Mouse (Mus musculus) hindbrain, embryonic 10.5 days (tissue): ENCODE data around the gene Phldb1. TPM values are rescaled to one million over a fixed set of nuclear protein-coding genes. Genes with fewer than 3 reads are reported as not detected.

ENCODE experiments used
- DNase-seq: peaks from one replicate; pipeline ENCODE4 v3.0.0-alpha.2; 2017; ENCODE audit warnings: low spot score
- H3K27ac ChIP-seq: fragments of 300-500 bp; sonication (generic); 2 replicates; pipeline ENCODE4 v1.5.1; 2016; ENCODE audit warnings: mild to moderate bottlenecking, moderate library complexity
- H3K27me3 ChIP-seq: fragments of 300-500 bp; sonication (generic); 2 replicates; pipeline ENCODE4 v1.6.1; 2016; ENCODE audit warnings: mild to moderate bottlenecking; ENCODE audit not compliant: poor library complexity, insufficient read depth, severe bottlenecking
- H3K36me3 ChIP-seq: fragments of 300-500 bp; sonication (generic); 2 replicates; pipeline ENCODE4 v1.6.1; 2016; ENCODE audit warnings: mild to moderate bottlenecking, moderate library complexity
- H3K4me1 ChIP-seq: fragments of 300-500 bp; sonication (generic); replicated peaks from 2 replicates; pipeline ENCODE4 v1.6.1; 2016; ENCODE audit warnings: mild to moderate bottlenecking
- H3K4me3 ChIP-seq: fragments of 300-500 bp; sonication (generic); 2 replicates; pipeline ENCODE4 v1.5.1; 2016; ENCODE audit warnings: mild to moderate bottlenecking, moderate library complexity
- H3K9me3 ChIP-seq: fragments of 300-500 bp; sonication (generic); 2 replicates; pipeline ENCODE4 v1.6.1; 2016; ENCODE audit warnings: mild to moderate bottlenecking, moderate library complexity
- WGBS: fragments of 180-500 bp; shearing (Covaris S2); methylation state at CpG from one replicate; pipeline ENCODE4 v1.1.7; 2016; 5-methylcytosine and 5-hydroxymethylcytosine counted together
- polyA plus RNA-seq: library from polyadenylated mRNA; unstranded; fragments of >200 nt; fragmentation: Nextera tagmentation; extraction: Ambion mirVana; gene quantifications from 2 replicates; pipeline ENCODE4 v1.2.1, GENCODE M21; 2016

Phldb1 gene
- polyA plus RNA-seq, 1 experiment from 2014 or later = 49.5 TPM

DNA sequence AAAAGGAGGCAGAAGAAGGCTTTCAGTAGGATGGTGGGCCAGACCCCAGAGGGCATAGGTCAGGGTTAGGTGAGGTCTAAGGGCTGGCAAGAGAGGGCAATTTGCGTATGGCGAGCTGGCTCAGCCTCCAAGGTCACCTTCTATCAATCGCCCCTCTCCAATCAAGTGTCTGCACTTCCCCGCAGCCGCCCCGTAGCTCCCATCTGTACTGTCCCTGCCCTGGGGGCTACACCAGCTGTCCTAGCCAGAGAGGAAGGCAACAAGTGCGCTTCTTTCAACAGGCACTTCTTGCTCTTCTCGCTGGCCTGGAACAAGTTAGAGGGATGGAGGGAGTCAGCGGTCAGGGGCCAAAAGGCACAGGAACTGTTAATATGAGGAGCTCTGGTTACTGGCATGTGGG, 47.0 kb downstream of the Phldb1 start:
- H3K36me3 ChIP-seq = peaks cover 73% of the 10 kb centered on the region

DNA sequence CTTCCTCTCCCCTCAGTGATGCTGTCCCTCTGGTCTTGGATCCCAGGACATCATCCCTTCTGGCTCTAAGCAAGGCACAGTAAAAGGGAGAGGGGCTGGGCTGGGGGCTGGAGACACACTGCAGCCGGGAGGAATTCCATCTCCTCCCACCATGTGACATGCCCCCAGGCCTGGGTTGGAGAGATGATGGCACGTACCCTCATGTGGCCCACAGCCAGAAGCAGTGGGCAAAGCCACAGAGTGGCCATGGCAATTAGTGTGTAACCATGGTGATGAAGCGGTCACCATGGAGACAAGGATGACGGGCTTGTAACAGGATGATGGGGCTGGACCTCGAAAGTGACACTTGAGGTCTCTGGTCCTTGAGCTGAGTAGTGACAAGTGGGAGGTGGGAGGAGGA, 48.4 kb downstream of the Phldb1 start:
- H3K9me3 ChIP-seq = no peaks in the 10 kb centered on the region
- H3K27ac ChIP-seq = peak overlapping the region; percentile 66; the same call in 1 of the 2 replicates
- 0 out of 2 replicates have a peak overlapping the region, but pooled peaks have one; percentile 1 for H3K4me3 ChIP-seq
- peaks cover 30% of the 10 kb centered on the region for H3K4me1 ChIP-seq
- 50% methylated on average over 5 of the region's 5 CpGs for WGBS
- peak; percentile 64 for DNase-seq
- H3K27me3 ChIP-seq = 0 out of 2 replicates have a peak, but pooled peaks cover 4% of the 10 kb centered on the region
- peaks cover 60% of the 10 kb centered on the region for H3K36me3 ChIP-seq

More for the DNA sequence above, 47.0 kb downstream of the Phldb1 start:
- no peak overlapping the region for H3K27ac ChIP-seq
- H3K27me3 ChIP-seq = no peaks in the 10 kb centered on the region
- no peak overlapping the region for H3K4me3 ChIP-seq
- H3K4me1 ChIP-seq = peaks cover 30% of the 10 kb centered on the region
- peak; percentile 20 for DNase-seq
- H3K9me3 ChIP-seq = no peaks in the 10 kb centered on the region
- WGBS = 69% methylated on average over 9 of the region's 9 CpGs

DNA sequence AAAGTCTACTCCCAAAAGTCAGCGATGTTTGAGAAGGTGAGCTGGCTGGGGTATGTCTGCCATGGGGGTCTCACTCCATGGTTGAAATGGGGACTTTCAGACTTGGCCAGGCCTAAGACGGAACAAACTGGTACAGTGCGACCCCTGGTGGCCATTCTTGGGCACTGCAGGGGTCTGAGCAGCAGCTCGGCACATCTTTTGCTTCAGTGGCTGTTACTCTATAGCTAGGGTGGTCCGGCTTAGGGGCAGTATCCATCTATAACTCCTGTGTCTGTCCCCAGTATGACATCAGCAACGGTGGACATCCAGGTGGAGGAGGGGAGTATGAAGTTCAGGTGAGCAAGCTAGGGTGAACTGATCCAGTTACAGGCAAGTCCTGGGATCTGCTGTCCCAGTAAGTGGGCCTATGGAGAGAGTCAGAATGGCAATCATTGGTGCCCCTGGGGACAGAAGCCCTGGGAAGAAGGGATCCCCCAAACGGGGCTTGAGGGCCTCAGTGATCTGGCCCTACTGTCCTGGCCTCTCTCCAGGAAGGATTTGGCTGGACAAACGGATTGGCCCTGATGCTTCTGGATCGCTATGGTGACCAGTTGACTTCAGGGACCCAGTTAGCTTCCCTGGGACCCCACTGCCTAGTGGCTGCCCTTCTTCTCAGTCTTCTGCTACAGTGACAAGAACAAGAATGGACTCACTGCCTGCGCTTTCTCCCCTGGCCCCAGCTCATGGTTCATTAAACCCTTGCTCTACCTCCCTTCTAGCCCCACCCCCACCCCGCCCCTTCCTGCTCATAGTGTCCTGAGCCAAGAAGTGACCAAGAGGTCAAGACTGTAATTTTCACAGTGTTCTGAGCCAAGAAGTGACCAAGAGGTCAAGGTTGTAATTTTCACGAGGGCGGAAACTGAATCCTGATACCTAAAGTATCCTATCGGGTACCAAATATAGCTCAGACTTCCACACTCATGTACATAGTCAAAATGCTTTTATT, 49.4 kb downstream of the Phldb1 start:
- peaks cover 30% of the 10 kb centered on the region for H3K4me1 ChIP-seq
- 34% methylated on average over 14 of the region's 14 CpGs for WGBS
- H3K36me3 ChIP-seq = peaks cover 50% of the 10 kb centered on the region
- H3K27ac ChIP-seq = peak overlapping the region; percentile 66
- H3K27me3 ChIP-seq = 0 out of 2 replicates have a peak, but pooled peaks cover 4% of the 10 kb centered on the region
- DNase-seq = peak; percentile 82
- H3K4me3 ChIP-seq = no peak overlapping the region
- H3K9me3 ChIP-seq = no peaks in the 10 kb centered on the region

DNA sequence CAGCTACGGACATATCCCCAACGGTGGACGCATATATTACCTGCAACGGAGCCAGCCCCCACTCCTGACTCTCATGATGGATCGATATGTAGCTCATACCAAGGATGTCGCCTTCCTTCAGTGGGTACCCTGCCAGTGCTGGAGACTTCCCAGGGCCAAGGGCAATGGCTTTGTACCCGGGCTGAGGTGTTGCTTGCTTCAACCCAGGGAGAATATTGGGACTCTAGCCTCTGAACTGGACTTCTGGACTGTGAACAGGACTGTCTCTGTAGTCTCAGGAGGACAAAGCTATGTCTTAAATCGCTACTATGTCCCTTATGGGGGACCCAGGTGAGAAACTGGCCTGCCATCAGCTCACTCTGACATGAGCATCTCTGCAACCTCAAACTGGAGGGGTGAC, 52.0 kb downstream of the Phldb1 start:
- 0 out of 2 replicates have a peak, but pooled peaks cover 4% of the 10 kb centered on the region for H3K27me3 ChIP-seq
- H3K36me3 ChIP-seq = peaks cover 25% of the 10 kb centered on the region
- no peak for DNase-seq
- H3K27ac ChIP-seq = no peak overlapping the region
- H3K4me3 ChIP-seq = no peak overlapping the region
- 85% methylated on average over 8 of the region's 8 CpGs for WGBS
- peaks cover 33% of the 10 kb centered on the region for H3K4me1 ChIP-seq
- no peaks in the 10 kb centered on the region for H3K9me3 ChIP-seq

DNA sequence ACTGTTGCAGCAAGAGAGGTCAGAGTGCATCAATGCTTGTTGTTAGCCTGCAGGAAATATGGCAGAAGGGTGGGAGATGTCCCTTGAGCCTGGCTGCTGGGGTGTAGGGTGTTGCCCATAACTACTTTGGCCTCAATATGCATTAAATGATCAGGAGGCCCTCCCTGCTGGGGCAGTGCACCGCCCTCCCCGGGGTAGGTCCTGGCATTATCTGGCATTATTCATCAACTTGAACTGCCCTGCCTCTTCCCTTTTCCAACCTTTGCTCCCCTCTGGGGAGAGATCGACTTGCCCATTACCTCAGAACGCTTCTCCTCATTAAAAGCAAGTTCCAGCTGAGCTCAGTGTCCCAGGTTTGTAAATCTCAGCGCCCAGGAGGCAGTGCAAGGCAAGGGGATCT, 55.4 kb downstream of the Phldb1 start:
- Histone ChIP-seq H3K4me3 (no peak overlapping the region), H3K9me3 (no peaks in the 10 kb centered on the region), H3K27me3 (0 out of 2 replicates have a peak, but pooled peaks cover 4% of the 10 kb centered on the region), H3K4me1 (0 out of 2 replicates have a peak, but pooled peaks cover 3% of the 10 kb centered on the region), H3K27ac (no peak overlapping the region), H3K36me3 (0 out of 2 replicates have a peak, but pooled peaks cover 3% of the 10 kb centered on the region)
- 63% methylated on average over 5 of the region's 5 CpGs for WGBS
- DNase-seq = no peak

DNA sequence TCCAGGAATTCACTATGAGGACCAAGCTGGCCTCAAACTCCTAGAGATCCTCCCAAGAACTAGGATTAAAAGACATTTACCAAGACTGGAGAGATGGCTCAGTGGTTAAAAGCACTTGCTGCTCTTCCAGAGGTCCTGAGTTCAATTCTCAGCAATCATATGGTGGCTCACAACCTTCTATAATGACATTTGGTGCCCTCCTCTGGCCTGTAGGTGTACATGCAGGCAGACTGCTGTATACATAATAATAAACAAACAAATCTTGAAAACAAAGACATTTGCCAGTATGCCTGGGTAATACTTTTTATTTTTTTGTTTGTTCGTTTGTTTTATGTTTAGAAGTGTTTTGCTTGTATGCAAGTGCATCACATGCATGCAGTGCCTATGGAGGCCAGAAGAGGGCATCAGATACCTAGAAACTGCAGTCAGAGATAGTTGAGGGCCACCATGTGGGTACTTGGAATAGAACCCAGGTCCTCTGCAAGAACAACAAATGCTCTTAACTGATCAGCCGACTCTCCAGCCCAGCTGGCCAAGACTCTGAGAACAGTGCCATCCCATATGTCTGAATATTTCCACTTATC, 56.6 kb downstream of the Phldb1 start:
- Histone ChIP-seq H3K9me3 (no peaks in the 10 kb centered on the region), H3K27ac (no peak overlapping the region), H3K36me3 (no peaks in the 10 kb centered on the region), H3K4me3 (no peak overlapping the region), H3K27me3 (0 out of 2 replicates have a peak, but pooled peaks cover 4% of the 10 kb centered on the region), H3K4me1 (0 out of 2 replicates have a peak, but pooled peaks cover 3% of the 10 kb centered on the region)
- no peak for DNase-seq
- WGBS = 84% methylated on average over 2 of the region's 2 CpGs

DNA sequence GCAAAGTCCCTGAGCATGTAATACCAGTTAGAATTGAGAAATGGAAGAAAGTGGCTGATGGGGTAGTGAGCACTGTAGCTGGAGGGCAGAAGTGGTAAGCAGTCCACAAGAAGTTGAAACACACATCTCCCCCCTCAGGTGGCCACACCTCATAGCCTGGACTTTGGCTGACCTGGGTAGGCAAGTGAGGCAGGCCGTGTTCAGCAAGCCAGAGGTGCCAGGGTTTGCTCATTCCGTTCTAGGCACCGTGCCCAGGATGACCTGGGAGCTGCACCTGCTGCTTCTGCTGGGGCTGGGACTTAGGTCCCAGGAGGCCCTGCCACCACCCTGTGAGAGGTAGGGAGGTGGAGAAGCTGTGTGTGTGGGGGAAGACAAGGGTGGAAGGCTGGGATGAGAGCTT, 62.0 kb downstream of the Phldb1 start, which contains the start of gene Treh:
TSS of gene Treh (plus strand) at position 229 of the 400 bp plus-strand sequence.
- Histone ChIP-seq H3K27me3 (no peaks in the 10 kb centered on the region), H3K9me3 (peaks cover 5% of the 10 kb centered on the region; the same call in 1 of the 2 replicates), H3K4me3 (no peak within 1 kb of the TSS), H3K36me3 (no peaks in the 10 kb centered on the region), H3K4me1 (no peaks in the 10 kb centered on the region), H3K27ac (no peak within 1 kb of the TSS)
- DNase-seq = no peak
- 91% methylated on average over 3 of the region's 3 CpGs for WGBS

DNA sequence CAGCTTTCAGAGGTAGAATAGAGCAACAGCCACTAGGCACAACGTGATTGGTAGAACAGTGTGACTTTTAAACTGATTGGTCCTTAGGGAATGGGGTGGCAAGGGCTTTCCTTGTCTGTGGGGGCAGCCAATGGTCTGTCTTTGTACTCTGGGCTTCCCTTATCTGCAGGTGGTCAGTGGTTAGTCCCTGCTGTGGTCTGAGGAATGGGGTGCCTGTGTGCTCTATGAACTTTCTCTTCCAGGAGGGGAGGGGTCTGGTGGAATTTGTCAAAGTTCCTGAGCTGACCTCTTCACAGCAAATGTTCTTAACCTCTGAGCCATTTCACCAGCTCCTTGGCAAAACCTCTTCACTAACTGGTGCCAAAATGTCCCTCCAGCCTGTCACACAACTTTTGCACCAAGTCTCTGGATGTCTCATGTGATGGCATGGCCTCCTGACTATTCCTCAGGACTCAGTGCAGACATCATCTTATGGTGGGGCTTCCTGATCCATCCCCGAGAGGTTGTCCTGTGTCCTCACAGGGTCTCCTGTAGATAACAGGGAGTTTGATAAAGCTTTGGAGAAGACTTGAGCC, 62.6 kb downstream of the Phldb1 start:
- 75% methylated on average over 2 of the region's 2 CpGs for WGBS
- no peak for DNase-seq

DNA sequence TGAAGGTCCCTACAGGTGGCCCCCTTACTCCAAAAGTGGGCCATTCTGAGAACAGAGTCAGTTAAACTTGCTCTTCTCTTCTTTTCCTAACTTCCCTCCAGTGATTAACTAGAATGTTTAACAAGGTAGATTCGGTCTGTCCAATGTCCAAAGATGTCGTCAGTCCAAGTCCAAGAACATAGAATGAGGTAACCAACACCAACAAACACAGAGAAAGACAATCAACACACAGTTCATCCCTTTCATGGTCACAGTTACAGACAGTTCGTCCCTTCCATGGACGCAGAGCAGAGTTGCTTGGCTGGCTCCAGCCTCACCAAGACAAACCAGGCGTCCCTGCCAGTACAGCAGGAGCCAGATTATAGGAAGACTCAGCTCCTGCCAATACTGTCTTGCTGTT, 63.6 kb downstream of the Phldb1 start:
- Histone ChIP-seq H3K4me1 (no peaks in the 10 kb centered on the region), H3K4me3 (no peak overlapping the region), H3K36me3 (no peaks in the 10 kb centered on the region), H3K9me3 (peaks cover 5% of the 10 kb centered on the region; the same call in 1 of the 2 replicates), H3K27ac (no peak overlapping the region), H3K27me3 (no peaks in the 10 kb centered on the region)
- 92% methylated on average over 5 of the region's 5 CpGs for WGBS
- no peak for DNase-seq

More for the DNA sequence above, 62.6 kb downstream of the Phldb1 start:
- H3K27ac ChIP-seq = no peak overlapping the region
- H3K9me3 ChIP-seq = peaks cover 5% of the 10 kb centered on the region; the same call in 1 of the 2 replicates
- H3K4me1 ChIP-seq = no peaks in the 10 kb centered on the region
- no peaks in the 10 kb centered on the region for H3K36me3 ChIP-seq
- H3K4me3 ChIP-seq = no peak overlapping the region
- H3K27me3 ChIP-seq = no peaks in the 10 kb centered on the region

DNA sequence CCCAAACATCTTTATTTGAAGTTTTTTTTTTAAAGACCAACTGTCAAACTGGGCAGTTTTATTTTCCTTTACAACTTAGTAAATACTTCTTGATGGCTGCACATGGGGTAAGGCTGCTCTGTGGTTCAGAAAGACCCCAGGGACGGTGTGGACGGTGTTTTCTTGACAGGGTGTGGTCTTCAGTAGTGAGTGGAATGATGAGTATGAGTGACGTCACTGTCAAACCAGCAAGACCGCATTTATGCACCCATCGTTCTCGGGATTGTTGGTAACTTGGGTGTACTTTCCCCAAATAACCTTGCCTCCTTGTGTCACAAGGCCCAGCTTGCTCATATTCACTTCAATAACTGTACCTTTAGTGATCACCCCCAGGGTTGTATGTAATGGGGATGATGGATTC, 71.3 kb downstream of the Phldb1 start:
- Histone ChIP-seq H3K4me1 (no peaks in the 10 kb centered on the region), H3K36me3 (no peaks in the 10 kb centered on the region), H3K27me3 (no peaks in the 10 kb centered on the region), H3K4me3 (no peak overlapping the region), H3K9me3 (no peaks in the 10 kb centered on the region), H3K27ac (no peak overlapping the region)
- WGBS = 89% methylated on average over 6 of the region's 6 CpGs
- DNase-seq = no peak

DNA sequence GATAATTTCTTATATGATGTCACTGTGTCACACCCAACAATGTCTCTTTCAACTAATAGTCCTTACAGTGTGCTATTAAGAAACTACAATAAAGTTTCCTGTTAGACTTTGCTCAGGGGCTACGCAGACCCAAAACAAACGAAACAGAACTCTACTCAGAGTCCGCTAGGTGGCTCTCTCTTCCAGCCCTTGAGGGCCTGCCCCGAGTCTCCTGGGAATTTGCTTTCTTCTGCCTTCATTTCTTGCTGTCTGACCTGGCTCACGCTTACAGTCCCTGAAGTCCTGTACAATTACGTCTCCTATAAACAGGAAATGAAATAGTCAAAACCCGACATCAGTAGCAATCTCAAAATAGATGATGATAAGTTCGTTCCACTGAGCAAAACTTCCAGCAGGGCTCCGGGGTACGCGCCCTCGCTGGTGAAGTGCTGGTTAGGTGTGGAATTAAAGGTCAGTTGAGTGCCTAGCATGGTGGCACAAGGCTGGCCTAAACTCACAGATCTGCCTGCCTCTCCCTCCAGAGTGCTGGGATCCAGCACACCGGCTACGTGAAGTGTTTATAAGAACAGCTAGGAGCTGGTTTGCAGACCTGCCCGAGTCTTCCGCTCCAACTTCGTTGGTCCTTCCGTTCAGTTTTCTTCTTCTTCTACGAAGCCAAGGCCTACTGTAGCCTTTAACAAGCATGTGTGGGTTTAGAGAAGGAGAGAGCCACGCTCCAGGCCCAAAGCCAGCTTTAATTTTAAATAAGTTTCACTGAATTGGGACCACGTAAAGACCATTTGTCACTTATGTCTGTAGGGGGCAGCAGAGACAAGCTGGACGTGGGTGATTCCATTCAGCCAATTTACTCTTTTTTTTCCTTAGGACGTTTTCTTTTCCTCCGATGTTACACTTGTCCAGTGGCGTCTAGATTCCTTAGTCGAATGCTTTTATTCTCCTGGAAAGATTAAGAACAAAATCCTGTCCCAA, 79.6 kb downstream of the Phldb1 start:
- H3K27me3 ChIP-seq = no peaks in the 10 kb centered on the region
- H3K4me3 ChIP-seq = peak overlapping the region; percentile 38
- peak overlapping the region; percentile 40; the same call in 1 of the 2 replicates for H3K27ac ChIP-seq
- peaks cover 8% of the 10 kb centered on the region for H3K4me1 ChIP-seq
- peak; percentile 59 for DNase-seq
- no peaks in the 10 kb centered on the region for H3K9me3 ChIP-seq
- WGBS = 29% methylated on average over 26 of the region's 26 CpGs
- no peaks in the 10 kb centered on the region for H3K36me3 ChIP-seq
